Mouse (Mus musculus) neural tube, embryonic 15.5 days (tissue): ENCODE results near the gene Sohlh1. TPM values are rescaled to one million over a fixed set of nuclear protein-coding genes. Genes with fewer than 3 reads are reported as not detected.

Source experiments
- ATAC-seq: fragments of 200-750 bp; cut with Nextera tagmentation; 2 replicates; pipeline ENCODE4 v1.8.0; 2017; ENCODE audit warnings: mild to moderate bottlenecking, moderate TSS enrichment, moderate library complexity; ENCODE audit not compliant: low FRiP score
- H3K27ac ChIP-seq: fragments of 300-500 bp; sonication (generic); replicated peaks from 2 replicates; pipeline ENCODE4 v1.5.1; 2015; ENCODE audit warnings: mild to moderate bottlenecking, inconsistent platforms
- H3K27me3 ChIP-seq: fragments of 300-500 bp; sonication (generic); replicated peaks from 2 replicates; pipeline ENCODE4 v1.6.1; 2015; ENCODE audit warnings: inconsistent platforms
- H3K36me3 ChIP-seq: fragments of 300-500 bp; sonication (generic); 2 replicates; pipeline ENCODE4 v1.6.1; 2015; ENCODE audit warnings: inconsistent platforms
- H3K4me1 ChIP-seq: fragments of 300-500 bp; sonication (generic); 2 replicates; pipeline ENCODE4 v1.6.1; 2015; ENCODE audit warnings: inconsistent platforms
- H3K4me2 ChIP-seq: fragments of 300-500 bp; sonication (generic); 2 replicates; pipeline ENCODE4 v1.6.1; 2015; ENCODE audit warnings: inconsistent platforms, mild to moderate bottlenecking, moderate library complexity
- H3K4me3 ChIP-seq: fragments of 300-500 bp; sonication (generic); replicated peaks from 2 replicates; pipeline ENCODE4 v1.5.1; 2015; ENCODE audit warnings: mild to moderate bottlenecking, inconsistent platforms
- H3K9ac ChIP-seq: fragments of 300-500 bp; sonication (generic); replicated peaks from 2 replicates; pipeline ENCODE4 v1.6.1; 2015; ENCODE audit warnings: mild to moderate bottlenecking, inconsistent platforms
- H3K9me3 ChIP-seq: fragments of 300-500 bp; sonication (generic); replicated peaks from 2 replicates; pipeline ENCODE4 v1.6.1; 2016; ENCODE audit warnings: inconsistent platforms
- WGBS: fragments of 180-500 bp; shearing (Covaris S2); methylation state at CpG from one replicate; pipeline ENCODE4 v1.1.7; 2015; ENCODE audit warnings: mixed read lengths; 5-methylcytosine and 5-hydroxymethylcytosine counted together
- polyA plus RNA-seq: library from polyadenylated mRNA; unstranded; fragments of >200 nt; fragmentation: Nextera tagmentation; extraction: Ambion mirVana; gene quantifications from 2 replicates; pipeline ENCODE4 v1.2.1, GENCODE M21; 2015

The Sohlh1 gene
- not detected in 2 replicates for polyA plus RNA-seq

- no peak within 1 kb of the TSS for H3K27ac ChIP-seq
- ATAC-seq: no peak
- H3K4me1 ChIP-seq: no peaks in the 10 kb centered on the region
- no peaks in the 10 kb centered on the region for H3K9me3 ChIP-seq
- 86% methylated on average over 16 of the region's 16 CpGs for WGBS
- H3K4me2 ChIP-seq: no peak within 1 kb of the TSS
- no peak within 1 kb of the TSS for H3K9ac ChIP-seq
- H3K27me3 ChIP-seq: no peaks in the 10 kb centered on the region
- H3K36me3 ChIP-seq: no peaks in the 10 kb centered on the region
- H3K4me3 ChIP-seq: no peak within 1 kb of the TSS
Observed at GRCm38 (mm10) chr2:25847226-25847625, at the start of gene Sohlh1. TSS of gene Sohlh1 (minus strand) at chr2:25847248.

GRCm38 (mm10) chr2:25892440-25892839 lies 45.4 kb upstream of the Sohlh1 start:
- no peak overlapping the region for H3K4me3 ChIP-seq
- no peak for ATAC-seq
- no peaks in the 10 kb centered on the region for H3K27me3 ChIP-seq
- no peaks in the 10 kb centered on the region for H3K9me3 ChIP-seq
- H3K27ac ChIP-seq: no peak overlapping the region
- H3K36me3 ChIP-seq: no peaks in the 10 kb centered on the region; the same call in 1 of the 2 replicates
- no peaks in the 10 kb centered on the region for H3K4me1 ChIP-seq
- H3K4me2 ChIP-seq: no peak overlapping the region
- WGBS: 90% methylated on average over 7 of the region's 7 CpGs
- H3K9ac ChIP-seq: no peak overlapping the region

GRCm38 (mm10) chr2:25888144-25888543 lies 41.1 kb upstream of the Sohlh1 start:
- no peaks in the 10 kb centered on the region for H3K27me3 ChIP-seq
- no peaks in the 10 kb centered on the region for H3K36me3 ChIP-seq
- 71% methylated on average over 5 of the region's 5 CpGs for WGBS
- no peaks in the 10 kb centered on the region for H3K9me3 ChIP-seq
- H3K4me1 ChIP-seq: no peaks in the 10 kb centered on the region
- no peak overlapping the region for H3K4me2 ChIP-seq
- no peak for ATAC-seq
- no peak overlapping the region for H3K4me3 ChIP-seq
- no peak overlapping the region for H3K9ac ChIP-seq
- no peak overlapping the region for H3K27ac ChIP-seq

GRCm38 (mm10) chr2:25887226-25887625 lies 40.2 kb upstream of the Sohlh1 start:
- H3K4me3 ChIP-seq: no peak overlapping the region
- WGBS: 74% methylated on average over 8 of the region's 8 CpGs
- no peaks in the 10 kb centered on the region for H3K27me3 ChIP-seq
- no peak overlapping the region for H3K9ac ChIP-seq
- ATAC-seq: no peak
- no peaks in the 10 kb centered on the region; the same call in 1 of the 2 replicates for H3K36me3 ChIP-seq
- no peak overlapping the region for H3K4me2 ChIP-seq
- no peak overlapping the region for H3K27ac ChIP-seq
- no peaks in the 10 kb centered on the region for H3K4me1 ChIP-seq
- H3K9me3 ChIP-seq: no peaks in the 10 kb centered on the region

DNA sequence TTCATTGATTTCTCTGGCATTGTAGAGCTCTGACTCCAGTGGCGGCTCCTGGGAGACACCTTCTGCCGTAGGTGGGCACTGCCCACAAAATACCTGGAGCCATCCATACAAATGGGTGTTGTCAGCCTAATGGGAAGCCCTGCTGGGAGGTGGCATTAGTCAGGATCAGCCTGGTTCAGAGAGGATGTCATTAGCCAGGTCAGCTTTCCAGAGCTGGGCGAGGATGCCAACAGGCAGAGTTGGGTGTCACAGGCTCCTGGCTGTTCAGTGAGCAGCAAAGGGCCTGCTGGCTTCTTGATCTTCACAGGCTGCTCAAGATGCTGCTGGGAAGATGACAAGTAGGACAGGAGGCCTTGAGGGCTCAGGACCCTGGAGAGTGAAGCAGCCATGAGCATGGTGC lies 37.7 kb upstream of the Sohlh1 start:
- Histone ChIP-seq H3K4me3 (no peak overlapping the region), H3K4me2 (no peak overlapping the region), H3K27me3 (no peaks in the 10 kb centered on the region), H3K27ac (no peak overlapping the region), H3K4me1 (no peaks in the 10 kb centered on the region), H3K9ac (no peak overlapping the region), H3K9me3 (no peaks in the 10 kb centered on the region), H3K36me3 (no peaks in the 10 kb centered on the region; the same call in 1 of the 2 replicates)
- ATAC-seq: no peak
- 90% methylated on average over 3 of the region's 3 CpGs for WGBS

GRCm38 (mm10) chr2:25882276-25882675 lies 35.2 kb upstream of the Sohlh1 start:
- Histone ChIP-seq H3K4me3 (no peak overlapping the region), H3K36me3 (no peaks in the 10 kb centered on the region; the same call in 1 of the 2 replicates), H3K4me2 (no peak overlapping the region), H3K9ac (no peak overlapping the region), H3K27ac (no peak overlapping the region), H3K27me3 (peaks cover 6% of the 10 kb centered on the region; the same call in 1 of the 2 replicates), H3K9me3 (no peaks in the 10 kb centered on the region), H3K4me1 (peaks cover 20% of the 10 kb centered on the region)
- no peak for ATAC-seq
- 67% methylated on average over 1 of the region's 1 CpGs for WGBS

DNA sequence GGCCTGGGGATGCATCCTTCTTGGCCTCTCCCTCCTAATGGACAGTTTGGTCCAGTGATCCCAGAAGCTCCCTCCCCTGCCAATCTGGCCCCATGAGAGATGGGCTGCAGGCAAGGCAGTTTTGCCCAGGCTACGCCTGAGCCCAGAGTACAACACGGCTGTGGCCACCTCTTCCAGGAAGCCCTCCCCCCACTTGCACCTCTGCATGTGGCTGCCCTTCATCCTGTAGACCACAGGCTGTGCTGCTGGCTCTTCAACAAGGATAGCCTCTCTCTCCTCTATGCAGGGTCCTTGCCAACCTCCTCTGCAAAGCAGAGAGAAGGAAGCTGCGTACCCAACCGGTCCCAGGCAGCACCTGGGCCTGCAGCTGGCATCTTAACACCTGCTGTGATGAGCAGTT lies 32.0 kb upstream of the Sohlh1 start:
- Histone ChIP-seq H3K9ac (no peak overlapping the region), H3K9me3 (no peaks in the 10 kb centered on the region), H3K36me3 (no peaks in the 10 kb centered on the region; the same call in 1 of the 2 replicates), H3K27me3 (peaks cover 6% of the 10 kb centered on the region; the same call in 1 of the 2 replicates), H3K27ac (no peak overlapping the region), H3K4me1 (peaks cover 25% of the 10 kb centered on the region), H3K4me3 (peak overlapping the region; percentile 65; the same call in 1 of the 2 replicates), H3K4me2 (peak overlapping the region; percentile 78)
- WGBS: 81% methylated on average over 4 of the region's 4 CpGs
- ATAC-seq: no peak

- peak overlapping the region; percentile 69 for H3K27ac ChIP-seq
- H3K4me1 ChIP-seq: peaks cover 25% of the 10 kb centered on the region
- WGBS: 68% methylated on average over 2 of the region's 2 CpGs
- no peaks in the 10 kb centered on the region for H3K9me3 ChIP-seq
- H3K4me3 ChIP-seq: peak overlapping the region; percentile 65
- ATAC-seq: no peak
- peak overlapping the region; percentile 76 for H3K9ac ChIP-seq
- H3K27me3 ChIP-seq: peaks cover 6% of the 10 kb centered on the region; the same call in 1 of the 2 replicates
- peak overlapping the region; percentile 78 for H3K4me2 ChIP-seq
- no peaks in the 10 kb centered on the region; the same call in 1 of the 2 replicates for H3K36me3 ChIP-seq
Observed at GRCm38 (mm10) chr2:25878516-25878915, 31.5 kb upstream of the Sohlh1 start.

GRCm38 (mm10) chr2:25877736-25878268 lies 30.8 kb upstream of the Sohlh1 start:
- WGBS: 2% methylated on average over 49 of the region's 49 CpGs
- Histone ChIP-seq H3K9me3 (no peaks in the 10 kb centered on the region), H3K27ac (peak overlapping the region; percentile 69), H3K27me3 (peaks cover 6% of the 10 kb centered on the region; the same call in 1 of the 2 replicates), H3K4me2 (peak overlapping the region; percentile 78), H3K9ac (peak overlapping the region; percentile 76), H3K4me1 (peaks cover 25% of the 10 kb centered on the region), H3K36me3 (no peaks in the 10 kb centered on the region; the same call in 1 of the 2 replicates), H3K4me3 (peak overlapping the region; percentile 65)
- ATAC-seq: peak; percentile 81

GRCm38 (mm10) chr2:25877250-25877735 lies 30.2 kb upstream of the Sohlh1 start:
- peak overlapping the region; percentile 76 for H3K9ac ChIP-seq
- H3K27me3 ChIP-seq: peaks cover 6% of the 10 kb centered on the region; the same call in 1 of the 2 replicates
- no peaks in the 10 kb centered on the region for H3K9me3 ChIP-seq
- no peak; the same call in 1 of the 2 replicates for ATAC-seq
- H3K36me3 ChIP-seq: no peaks in the 10 kb centered on the region; the same call in 1 of the 2 replicates
- H3K4me2 ChIP-seq: peak overlapping the region; percentile 78
- 19% methylated on average over 7 of the region's 7 CpGs for WGBS
- H3K27ac ChIP-seq: peak overlapping the region; percentile 69
- peak overlapping the region; percentile 65 for H3K4me3 ChIP-seq
- peaks cover 25% of the 10 kb centered on the region for H3K4me1 ChIP-seq

- Histone ChIP-seq H3K36me3 (no peaks in the 10 kb centered on the region), H3K9ac (no peak overlapping the region), H3K9me3 (no peaks in the 10 kb centered on the region), H3K27me3 (peaks cover 6% of the 10 kb centered on the region), H3K4me1 (peaks cover 35% of the 10 kb centered on the region), H3K27ac (no peak overlapping the region), H3K4me3 (no peak overlapping the region), H3K4me2 (no peak overlapping the region)
- 68% methylated on average over 5 of the region's 5 CpGs for WGBS
- no peak for ATAC-seq
Observed at GRCm38 (mm10) chr2:25866656-25867055, 19.6 kb upstream of the Sohlh1 start.

DNA sequence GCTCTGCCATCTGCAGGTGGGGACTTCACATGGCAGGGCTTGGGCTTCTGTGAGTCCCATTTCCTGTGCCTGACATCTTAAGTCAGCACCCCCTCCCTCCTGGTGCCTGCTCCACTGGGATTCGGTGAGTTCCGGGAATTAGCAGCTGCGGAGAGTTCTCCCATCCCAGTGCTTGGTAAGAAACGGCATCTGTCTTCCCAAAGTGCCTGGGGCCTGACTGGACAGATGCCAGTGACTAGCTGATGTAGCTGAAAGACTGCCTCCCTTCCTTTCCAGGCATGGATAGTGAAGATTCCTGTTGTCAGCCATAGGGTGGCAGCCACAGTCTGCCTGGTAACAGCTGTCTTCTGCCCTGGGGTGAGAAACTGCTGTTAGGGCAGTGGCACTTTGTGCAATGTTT lies 18.4 kb upstream of the Sohlh1 start:
- WGBS: 8% methylated on average over 4 of the region's 4 CpGs
- Histone ChIP-seq H3K36me3 (no peaks in the 10 kb centered on the region), H3K4me3 (no peak overlapping the region)

More for the DNA sequence above, 18.4 kb upstream of the Sohlh1 start:
- Histone ChIP-seq H3K27ac (0 out of 2 replicates have a peak overlapping the region, but pooled peaks have one; percentile 4), H3K9ac (no peak overlapping the region), H3K4me1 (peaks cover 35% of the 10 kb centered on the region), H3K4me2 (0 out of 2 replicates have a peak overlapping the region, but pooled peaks have one; percentile 99), H3K27me3 (peaks cover 6% of the 10 kb centered on the region), H3K9me3 (no peaks in the 10 kb centered on the region)
- 0 out of 2 replicates have a peak, but pooled peaks have one; percentile 16 for ATAC-seq
